Mouse (Mus musculus) cortical plate, adult 2 months (tissue): ENCODE results near the gene Gm44511.

ENCODE experiments used
- CTCF ChIP-seq: fragments of 200-500 bp; IDR thresholded peaks from 2 replicates; pipeline ENCODE4 v1.5.1; 2011; ENCODE audit warnings: mild to moderate bottlenecking, control low read depth, low read length; ENCODE audit not compliant: insufficient read depth; ENCODE audit errors: extremely low read depth
- POLR2A ChIP-seq: fragments of 200-500 bp; IDR thresholded peaks from 2 replicates; pipeline ENCODE4 v1.6.1; 2011; ENCODE audit warnings: mild to moderate bottlenecking, low read length, control low read depth; ENCODE audit not compliant: insufficient read depth; ENCODE audit errors: extremely low read depth

DNA sequence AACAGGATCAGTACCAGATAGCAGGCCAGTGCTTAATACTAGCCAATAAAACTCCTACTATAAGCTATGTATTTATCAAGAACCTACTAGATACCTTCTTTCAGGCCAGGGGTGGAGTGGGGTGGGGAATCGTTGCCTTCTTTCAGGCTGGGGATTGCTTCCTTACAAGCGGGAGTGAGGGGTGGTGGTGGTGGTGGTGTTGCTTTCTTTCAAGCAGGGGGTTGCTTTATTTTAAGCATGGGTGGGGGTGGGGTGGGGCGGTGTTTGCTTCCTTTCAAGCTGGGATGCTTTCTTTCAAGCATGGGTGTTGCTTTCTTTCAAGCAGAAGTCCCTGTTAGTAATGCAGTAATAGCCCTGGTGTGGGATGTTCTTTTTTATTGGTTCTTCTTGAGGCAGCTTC lies 42.7 kb upstream of the Gm44511 start:
- TF ChIP-seq CTCF (no peak), POLR2A (no peak)
